Mouse (Mus musculus): ENCODE data around the gene Gm5089. TPM values are rescaled to one million over a fixed set of nuclear protein-coding genes. Genes with fewer than 3 reads are reported as not detected.
"Not testable (repeated sequence)": the region's sequence is repeated elsewhere in the genome, so short reads cannot be mapped to it uniquely, and the experiment has no call there.

The Gm5089 gene
- polyA plus RNA-seq, 1 experiment from 2014 or later, result not detected

GRCm38 (mm10) chr14:122465931-122466490 lies 15.1 kb upstream of the Gm5089 start:
- no peak for ATAC-seq (ENCODE audit: low read depth)
- H3K36me3 ChIP-seq (ENCODE audit: control insufficient read depth, insufficient read depth, low read length), result no peaks in the 10 kb centered on the region
- no peak overlapping the region for H3K9ac ChIP-seq (ENCODE audit: low read length)
- H3K27ac ChIP-seq (ENCODE audit: low read length), result no peak overlapping the region
- 26% methylated on average over 13 of the region's 13 CpGs for WGBS
- no peak overlapping the region for H3K4me2 ChIP-seq (ENCODE audit: low read depth, low read length)
- H3K4me1 ChIP-seq (replicated peaks; ENCODE audit: control insufficient read depth, insufficient read depth, low read length), result peaks cover 23% of the 10 kb centered on the region
- H3K9me3 ChIP-seq (ENCODE audit: control insufficient read depth, low read length), result no peaks in the 10 kb centered on the region
- peaks cover 91% of the 10 kb centered on the region for H3K27me3 ChIP-seq (ENCODE audit: control insufficient read depth, insufficient read depth, low read depth, low read length)
- no peak overlapping the region for H3K4me3 ChIP-seq (ENCODE audit: low read length)

DNA sequence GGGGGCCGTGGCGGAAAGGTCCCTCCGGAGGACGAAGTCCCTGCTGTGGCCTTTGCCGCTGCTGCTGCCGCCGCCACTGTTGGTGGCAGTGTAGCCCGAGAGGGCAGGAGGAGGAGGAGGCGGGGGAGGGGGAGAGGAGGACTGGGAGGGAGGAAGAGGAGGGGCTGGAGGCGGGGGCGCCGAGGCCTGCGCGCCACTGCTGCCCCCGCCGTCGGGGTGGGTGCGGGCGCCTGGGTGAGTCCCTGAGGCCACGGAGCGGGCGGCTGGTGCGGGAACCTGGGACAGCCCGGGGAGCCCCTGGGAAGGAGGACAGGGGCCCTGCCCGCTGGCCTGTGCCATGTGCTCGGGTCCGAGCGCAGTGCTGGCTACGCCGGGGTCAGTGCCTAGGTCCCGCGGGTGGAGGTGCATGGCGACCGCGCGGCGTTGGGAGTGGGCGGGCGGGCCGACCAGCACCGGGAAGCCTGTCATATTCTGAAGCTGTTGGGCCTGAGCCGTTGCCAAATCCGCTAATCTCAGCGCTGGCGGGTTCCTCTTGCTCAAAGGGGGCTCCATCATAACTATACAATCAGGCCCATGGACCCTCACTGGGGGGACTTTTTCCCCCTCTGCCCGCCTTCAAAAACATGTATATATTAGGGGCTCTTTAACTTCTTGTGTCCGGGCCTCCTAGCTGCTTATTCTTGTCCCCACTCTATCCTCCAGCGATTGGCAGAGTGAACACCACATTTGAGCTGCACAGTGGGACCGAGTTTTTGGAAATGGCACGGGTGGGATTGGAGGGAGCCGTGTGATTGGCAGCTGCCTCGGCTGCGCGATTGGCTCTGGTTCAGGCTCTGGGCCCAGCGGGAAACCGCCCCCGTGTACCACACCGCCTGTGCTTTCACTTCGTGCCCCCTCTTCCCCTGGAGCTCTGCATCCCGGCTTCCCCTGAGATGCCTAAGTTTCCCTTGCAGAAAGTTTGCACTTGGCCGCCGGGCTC lies 14.1 kb upstream of the Gm5089 start, which contains the start of gene Zic5:
Zic5 (minus strand) TSS at position 915 of the 979 bp plus-strand sequence.
- Histone ChIP-seq H3K9me3 (ENCODE audit: control insufficient read depth, low read length) (no peaks in the 10 kb centered on the region), H3K27me3 (ENCODE audit: control insufficient read depth, insufficient read depth, low read depth, low read length) (peaks cover 90% of the 10 kb centered on the region), H3K4me2 (ENCODE audit: low read depth, low read length) (peak within 1 kb of the TSS; percentile 91), H3K4me1 (replicated peaks; ENCODE audit: control insufficient read depth, insufficient read depth, low read length) (peaks cover 23% of the 10 kb centered on the region), H3K9ac (ENCODE audit: low read length) (peak within 1 kb of the TSS; percentile 35; the same call in 1 of the 2 replicates), H3K36me3 (ENCODE audit: control insufficient read depth, insufficient read depth, low read length) (no peaks in the 10 kb centered on the region), H3K4me3 (ENCODE audit: low read length) (peak within 1 kb of the TSS; percentile 54), H3K27ac (ENCODE audit: low read length) (no peak within 1 kb of the TSS)
- WGBS, result under 1% methylated on average over 51 of the region's 62 CpGs
- ATAC-seq (ENCODE audit: low read depth), result peak; percentile 34; the same call in 1 of the 2 replicates

DNA sequence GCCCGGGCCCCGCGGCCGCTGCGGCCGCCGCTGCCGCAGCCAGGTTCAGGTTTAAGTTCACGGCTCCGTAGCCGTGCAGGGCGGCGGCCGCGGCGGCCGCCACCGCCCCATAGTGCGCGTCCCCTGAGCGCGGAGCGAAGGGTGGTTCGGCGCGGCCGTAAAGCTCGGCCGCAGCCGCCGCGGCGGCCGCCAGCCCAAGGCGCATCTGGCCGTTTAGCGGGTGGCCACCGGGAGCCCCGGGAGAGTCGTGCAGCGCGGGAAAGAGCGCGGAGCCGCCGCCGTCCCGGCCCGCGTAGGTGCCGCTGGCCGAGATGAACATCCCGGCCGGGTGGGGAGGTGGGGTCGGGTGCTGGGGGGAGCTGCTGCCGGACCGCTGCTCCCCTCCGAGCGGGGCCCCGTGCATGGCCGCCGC lies 13.4 kb upstream of the Gm5089 start:
- WGBS, result 2% methylated on average over 29 of the region's 62 CpGs
- Histone ChIP-seq H3K4me3 (ENCODE audit: low read length) (peak overlapping the region; percentile 54), H3K9ac (ENCODE audit: low read length) (peak overlapping the region; percentile 35; the same call in 1 of the 2 replicates), H3K9me3 (ENCODE audit: control insufficient read depth, low read length) (no peaks in the 10 kb centered on the region), H3K27ac (ENCODE audit: low read length) (no peak overlapping the region), H3K4me2 (ENCODE audit: low read depth, low read length) (peak overlapping the region; percentile 91), H3K36me3 (ENCODE audit: control insufficient read depth, insufficient read depth, low read length) (no peaks in the 10 kb centered on the region), H3K4me1 (replicated peaks; ENCODE audit: control insufficient read depth, insufficient read depth, low read length) (peaks cover 23% of the 10 kb centered on the region), H3K27me3 (ENCODE audit: control insufficient read depth, insufficient read depth, low read depth, low read length) (peaks cover 92% of the 10 kb centered on the region)
- ATAC-seq (ENCODE audit: low read depth), result peak; percentile 41

DNA sequence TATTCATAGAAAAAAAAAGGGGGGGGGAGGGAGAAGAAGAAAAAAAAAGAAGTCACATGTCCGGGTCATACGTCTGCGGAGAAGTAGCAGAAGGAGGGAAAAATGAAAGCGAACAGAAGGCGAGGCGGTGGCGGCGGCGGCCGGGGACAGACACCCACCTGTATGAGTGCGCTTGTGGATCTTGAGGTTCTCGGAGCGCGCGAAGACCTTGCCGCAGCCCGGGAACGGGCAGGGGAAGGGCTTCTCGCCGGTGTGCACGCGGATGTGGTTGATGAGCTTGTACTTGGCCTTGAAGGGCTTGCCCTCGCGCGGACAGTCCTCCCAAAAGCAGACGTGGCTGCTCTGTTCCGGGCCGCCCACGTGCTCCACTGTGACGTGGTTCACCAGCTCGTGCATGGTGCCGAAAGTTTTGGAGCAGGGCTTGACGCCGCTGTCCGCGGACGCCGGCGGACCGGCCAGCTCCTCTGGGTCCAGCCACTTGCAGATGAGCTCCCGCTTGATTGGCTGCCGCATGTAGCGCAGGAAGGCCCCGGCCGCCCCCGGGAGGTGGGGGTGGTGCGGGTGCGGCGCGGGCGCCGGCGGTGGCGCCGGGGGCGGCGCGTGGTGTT lies 12.9 kb upstream of the Gm5089 start:
- peak; percentile 73 for ATAC-seq (ENCODE audit: low read depth)
- peaks cover 86% of the 10 kb centered on the region for H3K27me3 ChIP-seq (ENCODE audit: control insufficient read depth, insufficient read depth, low read depth, low read length)
- H3K27ac ChIP-seq (ENCODE audit: low read length); H3K9me3 ChIP-seq (ENCODE audit: control insufficient read depth, low read length); H3K36me3 ChIP-seq (ENCODE audit: control insufficient read depth, insufficient read depth, low read length): not testable (repeated sequence)
- WGBS, result under 1% methylated on average over 56 of the region's 58 CpGs
- H3K4me2 ChIP-seq (ENCODE audit: low read depth, low read length), result peak overlapping the region; percentile 91
- peak overlapping the region; percentile 54 for H3K4me3 ChIP-seq (ENCODE audit: low read length)
- peaks cover 23% of the 10 kb centered on the region for H3K4me1 ChIP-seq (replicated peaks; ENCODE audit: control insufficient read depth, insufficient read depth, low read length)
- peak overlapping the region; percentile 35; the same call in 1 of the 2 replicates for H3K9ac ChIP-seq (ENCODE audit: low read length)

GRCm38 (mm10) chr14:122463080-122463691 lies 12.3 kb upstream of the Gm5089 start:
- Histone ChIP-seq H3K4me2 (ENCODE audit: low read depth, low read length) (peak overlapping the region; percentile 91), H3K4me3 (ENCODE audit: low read length) (peak overlapping the region; percentile 54), H3K9ac (ENCODE audit: low read length) (no peak overlapping the region), H3K36me3 (ENCODE audit: control insufficient read depth, insufficient read depth, low read length) (no peaks in the 10 kb centered on the region), H3K4me1 (replicated peaks; ENCODE audit: control insufficient read depth, insufficient read depth, low read length) (peaks cover 23% of the 10 kb centered on the region), H3K27me3 (ENCODE audit: control insufficient read depth, insufficient read depth, low read depth, low read length) (peaks cover 83% of the 10 kb centered on the region), H3K27ac (ENCODE audit: low read length) (no peak overlapping the region), H3K9me3 (ENCODE audit: control insufficient read depth, low read length) (no peaks in the 10 kb centered on the region)
- 2% methylated on average over 40 of the region's 40 CpGs for WGBS
- ATAC-seq (ENCODE audit: low read depth), result no peak

- Histone ChIP-seq H3K27ac (ENCODE audit: low read length) (no peak overlapping the region), H3K4me3 (ENCODE audit: low read length) (no peak overlapping the region), H3K9ac (ENCODE audit: low read length) (no peak overlapping the region), H3K9me3 (ENCODE audit: control insufficient read depth, low read length) (no peaks in the 10 kb centered on the region), H3K36me3 (ENCODE audit: control insufficient read depth, insufficient read depth, low read length) (no peaks in the 10 kb centered on the region), H3K4me1 (replicated peaks; ENCODE audit: control insufficient read depth, insufficient read depth, low read length) (peaks cover 23% of the 10 kb centered on the region), H3K27me3 (ENCODE audit: control insufficient read depth, insufficient read depth, low read depth, low read length) (peaks cover 79% of the 10 kb centered on the region), H3K4me2 (ENCODE audit: low read depth, low read length) (no peak overlapping the region)
- ATAC-seq (ENCODE audit: low read depth), result no peak
- WGBS, result 18% methylated on average over 17 of the region's 17 CpGs
Observed at GRCm38 (mm10) chr14:122462689-122463079, 11.8 kb upstream of the Gm5089 start.

DNA sequence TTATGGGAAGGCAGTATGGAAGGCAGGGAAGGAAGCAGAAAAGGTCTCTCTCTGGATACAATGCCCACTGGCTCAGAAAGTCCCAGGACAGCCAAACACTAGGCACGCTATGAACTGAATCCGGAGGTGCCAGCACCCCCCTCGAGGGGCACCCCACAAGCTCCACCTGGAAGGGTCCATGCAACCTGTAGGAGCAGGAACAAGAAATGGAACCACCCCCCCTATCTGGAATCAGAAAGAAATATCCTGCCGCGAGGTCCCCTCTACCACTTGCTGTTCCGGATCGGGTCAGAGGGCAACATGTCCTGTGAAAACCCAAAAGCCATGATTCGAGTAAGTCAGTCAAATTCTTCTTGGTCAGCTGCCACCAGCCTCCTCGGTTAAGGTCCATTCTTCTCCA lies 11.1 kb upstream of the Gm5089 start:
- WGBS, result 26% methylated on average over 9 of the region's 9 CpGs
- peaks cover 23% of the 10 kb centered on the region for H3K4me1 ChIP-seq (replicated peaks; ENCODE audit: control insufficient read depth, insufficient read depth, low read length)
- no peak overlapping the region for H3K27ac ChIP-seq (ENCODE audit: low read length)
- no peak overlapping the region for H3K4me3 ChIP-seq (ENCODE audit: low read length)
- H3K36me3 ChIP-seq (ENCODE audit: control insufficient read depth, insufficient read depth, low read length), result no peaks in the 10 kb centered on the region
- no peaks in the 10 kb centered on the region for H3K9me3 ChIP-seq (ENCODE audit: control insufficient read depth, low read length)
- no peak overlapping the region for H3K9ac ChIP-seq (ENCODE audit: low read length)
- H3K27me3 ChIP-seq (ENCODE audit: control insufficient read depth, insufficient read depth, low read depth, low read length), result peaks cover 72% of the 10 kb centered on the region
- H3K4me2 ChIP-seq (ENCODE audit: low read depth, low read length), result no peak overlapping the region
- no peak for ATAC-seq (ENCODE audit: low read depth)

DNA sequence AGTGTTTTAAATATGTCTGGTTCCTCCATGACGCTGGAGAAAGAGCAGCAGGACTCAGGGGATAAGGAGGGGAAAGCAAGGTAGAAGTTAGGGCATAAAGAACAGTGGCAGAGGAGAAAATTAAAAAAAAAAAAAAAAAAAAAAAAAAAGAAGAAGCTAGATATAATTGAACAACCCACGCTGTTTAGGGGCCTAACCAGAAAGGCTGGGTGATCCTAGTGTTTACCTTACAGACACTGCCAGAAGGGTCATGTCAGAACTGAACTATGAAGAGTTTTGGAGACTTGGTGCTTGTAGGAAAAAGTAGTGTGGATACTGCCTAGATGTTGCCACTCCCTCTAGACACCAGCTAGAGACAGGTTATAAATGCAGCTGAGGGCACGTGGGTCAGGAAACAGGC lies 10.6 kb upstream of the Gm5089 start:
- no peak overlapping the region for H3K4me2 ChIP-seq (ENCODE audit: low read depth, low read length)
- no peaks in the 10 kb centered on the region for H3K9me3 ChIP-seq (ENCODE audit: control insufficient read depth, low read length)
- no peak overlapping the region for H3K27ac ChIP-seq (ENCODE audit: low read length)
- H3K9ac ChIP-seq (ENCODE audit: low read length), result no peak overlapping the region
- no peak for ATAC-seq (ENCODE audit: low read depth)
- H3K4me1 ChIP-seq (replicated peaks; ENCODE audit: control insufficient read depth, insufficient read depth, low read length), result peaks cover 23% of the 10 kb centered on the region
- no peaks in the 10 kb centered on the region for H3K36me3 ChIP-seq (ENCODE audit: control insufficient read depth, insufficient read depth, low read length)
- H3K27me3 ChIP-seq (ENCODE audit: control insufficient read depth, insufficient read depth, low read depth, low read length), result peaks cover 68% of the 10 kb centered on the region
- WGBS, result 41% methylated on average over 3 of the region's 3 CpGs
- no peak overlapping the region for H3K4me3 ChIP-seq (ENCODE audit: low read length)

Data from lung, embryonic 16.5 days (tissue).